Mouse (Mus musculus) neutrophil, adult 65 days (primary cell): Measurements from ENCODE around the gene Btbd35f26. TPM values are rescaled to one million over a fixed set of nuclear protein-coding genes. Genes with fewer than 3 reads are reported as not detected.

ENCODE experiments used
- total RNA-seq: library from RNA; stranded (reverse); gene quantifications from 2 replicates; pipeline ENCODE4 v1.2.4, GENCODE M21; 2023

The Btbd35f26 gene
- total RNA-seq, result not detected in 2 replicates

GRCm38 (mm10) chrX:31336154-31336553, at the start of gene Btbd35f26:
Gene Btbd35f26 (plus strand): TSS chrX:31336454.

GRCm38 (mm10) chrX:31383818-31384217, 47.6 kb downstream of the Btbd35f26 start, which contains the start of gene Btbd35f19:
Gene Btbd35f19 (minus strand): TSS chrX:31383918.

Other genes with a start within 250 kb of the Btbd35f26 start
- gene Btbd35f29, start 218.8 kb upstream of the Btbd35f26 start, total RNA-seq, result not detected in 2 replicates
- not detected in 2 replicates for gene Spin2f, start 82.6 kb upstream of the Btbd35f26 start, total RNA-seq
- not detected in 2 replicates for gene Btbd35f19, start 47.5 kb downstream of the Btbd35f26 start, total RNA-seq
- not detected in 2 replicates for gene Gm21883, start 237.8 kb downstream of the Btbd35f26 start, total RNA-seq